Mouse (Mus musculus): ENCODE results near the gene Med13l. TPM values are rescaled to one million over a fixed set of nuclear protein-coding genes. Genes with fewer than 3 reads are reported as not detected.

Gene Med13l
- polyA plus RNA-seq (2012; rRNA removed): 10.7 and 11.3 TPM in 2 replicates

- no peaks in the 10 kb centered on the region for H3K27me3 ChIP-seq (replicated peaks; ENCODE audit: control insufficient read depth, insufficient read depth, low read length)
- WGBS: 4% methylated on average over 108 of the region's 120 CpGs
- TF ChIP-seq CTCF (conservative IDR thresholded peaks at IDR 0.05; ENCODE audit: insufficient read depth, insufficient read length, low read depth, low read length): no peak
- TF ChIP-seq POLR2A (IDR thresholded peaks at IDR 0.05; ENCODE audit: low read depth, low read length): no peak
- H3K4me1 ChIP-seq (ENCODE audit: control insufficient read depth, insufficient read depth, low read length): peaks cover 11% of the 10 kb centered on the region
- peak; percentile 74 for DNase-seq
- H3K36me3 ChIP-seq (ENCODE audit: control insufficient read depth, insufficient read depth, low read length): no peaks in the 10 kb centered on the region
- H3K4me3 ChIP-seq (ENCODE audit: insufficient read depth, low read depth, low read length): peak within 1 kb of the TSS; percentile 54
- peak within 1 kb of the TSS; percentile 84 for H3K27ac ChIP-seq (ENCODE audit: insufficient read depth, low read depth, low read length)
Observed at GRCm38 (mm10) chr5:118560385-118561085, at the start of gene Med13l. Gene Med13l (plus strand): TSS chr5:118560679.

DNA sequence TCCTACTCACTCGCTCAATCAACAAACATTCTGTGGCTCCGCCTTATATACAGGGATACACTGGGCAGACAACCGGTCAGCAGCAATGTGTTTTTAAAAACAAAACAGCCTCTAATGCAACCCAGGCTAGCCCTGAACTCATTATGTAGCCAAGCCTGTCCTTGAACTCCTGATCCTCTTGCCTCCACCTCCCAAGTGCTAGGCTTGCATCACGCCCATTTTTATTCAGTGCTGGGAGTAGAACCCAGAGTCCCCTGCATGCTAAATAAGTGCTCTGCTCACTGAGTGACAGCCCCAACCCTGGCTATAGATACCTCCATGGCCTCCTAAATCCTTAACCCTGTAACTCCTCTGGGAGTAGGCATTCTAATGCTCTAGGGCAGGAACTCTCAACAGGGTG, 49.5 kb upstream of the Med13l start:
- no peaks in the 10 kb centered on the region for H3K27me3 ChIP-seq (replicated peaks; ENCODE audit: control insufficient read depth, insufficient read depth, low read length)
- 0 out of 2 replicates have a peak, but pooled peaks cover 3% of the 10 kb centered on the region for H3K4me1 ChIP-seq (ENCODE audit: control insufficient read depth, insufficient read depth, low read length)
- TF ChIP-seq CTCF (conservative IDR thresholded peaks at IDR 0.05; ENCODE audit: insufficient read depth, insufficient read length, low read depth, low read length) (no peak), POLR2A (IDR thresholded peaks at IDR 0.05; ENCODE audit: low read depth, low read length) (no peak)
- 93% methylated on average over 4 of the region's 4 CpGs for WGBS
- H3K4me3 ChIP-seq (ENCODE audit: insufficient read depth, low read depth, low read length): no peak overlapping the region
- no peak overlapping the region for H3K27ac ChIP-seq (ENCODE audit: insufficient read depth, low read depth, low read length)
- DNase-seq: no peak
- H3K36me3 ChIP-seq (ENCODE audit: control insufficient read depth, insufficient read depth, low read length): no peaks in the 10 kb centered on the region

DNA sequence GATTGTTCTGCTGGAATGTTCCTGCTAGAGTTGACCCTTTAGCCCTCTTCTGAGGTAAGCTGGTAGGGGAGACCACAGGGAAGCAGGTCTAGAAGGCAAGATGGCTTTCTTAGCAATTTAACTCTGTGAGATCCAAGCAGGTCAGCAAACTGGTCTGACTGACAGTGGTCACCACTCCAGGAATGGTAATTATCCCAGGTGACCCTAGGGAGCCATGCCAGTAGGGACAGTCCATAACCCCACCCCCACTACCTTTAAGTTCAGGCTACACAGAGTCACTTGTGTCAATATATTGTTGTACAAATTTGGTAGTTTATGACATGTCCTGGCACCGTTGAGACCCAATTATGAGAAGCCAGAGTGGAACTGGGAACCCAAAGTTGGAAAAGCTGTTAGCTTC, 47.5 kb upstream of the Med13l start:
- Histone ChIP-seq H3K27ac (ENCODE audit: insufficient read depth, low read depth, low read length) (no peak overlapping the region), H3K27me3 (replicated peaks; ENCODE audit: control insufficient read depth, insufficient read depth, low read length) (no peaks in the 10 kb centered on the region), H3K4me3 (ENCODE audit: insufficient read depth, low read depth, low read length) (no peak overlapping the region), H3K36me3 (ENCODE audit: control insufficient read depth, insufficient read depth, low read length) (no peaks in the 10 kb centered on the region), H3K4me1 (ENCODE audit: control insufficient read depth, insufficient read depth, low read length) (0 out of 2 replicates have a peak, but pooled peaks cover 3% of the 10 kb centered on the region)
- no peak for DNase-seq
- 74% methylated on average over 1 of the region's 1 CpGs for WGBS
- no peak for TF ChIP-seq POLR2A (IDR thresholded peaks at IDR 0.05; ENCODE audit: low read depth, low read length)
- no peak for TF ChIP-seq CTCF (conservative IDR thresholded peaks at IDR 0.05; ENCODE audit: insufficient read depth, insufficient read length, low read depth, low read length)

DNA sequence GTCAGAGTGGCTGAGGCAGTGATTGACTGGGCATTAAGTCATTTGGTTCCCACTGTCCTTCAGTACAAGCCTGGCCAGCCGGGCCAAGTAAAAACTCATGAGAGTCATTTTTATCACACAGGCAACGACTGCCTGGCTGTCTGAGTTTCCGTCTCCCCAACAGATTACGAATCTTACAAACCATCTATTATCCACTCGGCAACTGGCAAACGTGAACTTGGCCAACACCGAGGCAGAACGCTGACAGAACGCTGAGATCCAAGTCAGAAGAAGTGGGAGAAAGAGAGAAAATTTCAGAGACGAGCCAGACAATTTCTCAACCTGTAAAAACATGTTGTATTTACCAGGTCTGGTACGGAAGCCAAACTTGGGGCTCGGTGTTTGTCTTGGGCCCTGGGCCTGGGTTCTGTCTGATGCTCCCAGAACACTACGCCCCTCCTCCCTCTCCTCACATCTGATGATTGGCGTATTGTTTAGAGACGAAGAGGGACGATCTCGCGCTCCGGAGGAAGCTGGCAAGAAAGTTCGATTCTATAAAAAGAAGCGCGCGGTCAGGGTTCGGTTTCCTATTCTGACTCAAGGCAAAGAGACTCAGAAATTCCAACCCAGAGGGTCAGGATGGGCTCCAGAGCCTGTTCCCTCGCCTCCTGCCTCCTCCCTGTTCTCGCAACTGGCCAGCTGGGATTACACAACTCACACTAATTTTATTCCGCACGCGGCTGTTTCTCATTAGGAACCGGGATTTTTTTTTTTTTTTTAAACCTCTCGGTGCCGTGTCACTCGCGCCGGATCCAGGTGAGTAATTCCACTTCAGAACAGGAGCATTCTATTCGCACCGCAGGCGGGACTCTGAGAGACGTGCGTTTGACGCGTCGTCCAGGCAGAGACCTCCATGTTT, 46.6 kb upstream of the Med13l start:
- Histone ChIP-seq H3K27ac (ENCODE audit: insufficient read depth, low read depth, low read length) (peak overlapping the region; percentile 24; the same call in 1 of the 2 replicates), H3K36me3 (ENCODE audit: control insufficient read depth, insufficient read depth, low read length) (no peaks in the 10 kb centered on the region), H3K4me3 (ENCODE audit: insufficient read depth, low read depth, low read length) (peak overlapping the region; percentile 36), H3K27me3 (replicated peaks; ENCODE audit: control insufficient read depth, insufficient read depth, low read length) (no peaks in the 10 kb centered on the region), H3K4me1 (ENCODE audit: control insufficient read depth, insufficient read depth, low read length) (0 out of 2 replicates have a peak, but pooled peaks cover 3% of the 10 kb centered on the region)
- peak; percentile 80 for DNase-seq
- WGBS: 11% methylated on average over 43 of the region's 43 CpGs
- TF ChIP-seq POLR2A (IDR thresholded peaks at IDR 0.05; ENCODE audit: low read depth, low read length) (no peak), CTCF (conservative IDR thresholded peaks at IDR 0.05; ENCODE audit: insufficient read depth, insufficient read length, low read depth, low read length) (no peak)

DNA sequence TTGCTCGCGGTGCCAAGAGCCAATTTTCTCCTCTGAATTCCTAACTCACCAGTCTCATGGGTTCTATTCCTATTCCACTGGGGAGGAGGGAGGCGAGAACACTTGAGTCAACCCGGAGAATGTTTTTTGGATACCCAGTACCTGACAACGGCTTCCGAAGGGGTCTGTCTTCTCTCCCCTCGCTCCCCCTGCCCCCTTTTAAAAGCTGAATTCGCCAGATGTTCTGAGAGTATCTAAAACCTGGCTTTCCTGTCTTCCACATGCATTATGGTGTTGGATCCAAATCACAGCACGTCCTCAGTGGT, 46.0 kb upstream of the Med13l start:
- TF ChIP-seq POLR2A (IDR thresholded peaks at IDR 0.05; ENCODE audit: low read depth, low read length) (no peak), CTCF (conservative IDR thresholded peaks at IDR 0.05; ENCODE audit: insufficient read depth, insufficient read length, low read depth, low read length) (no peak)
- Histone ChIP-seq H3K27ac (ENCODE audit: insufficient read depth, low read depth, low read length) (no peak overlapping the region; the same call in 1 of the 2 replicates), H3K27me3 (replicated peaks; ENCODE audit: control insufficient read depth, insufficient read depth, low read length) (no peaks in the 10 kb centered on the region), H3K36me3 (ENCODE audit: control insufficient read depth, insufficient read depth, low read length) (no peaks in the 10 kb centered on the region), H3K4me1 (ENCODE audit: control insufficient read depth, insufficient read depth, low read length) (0 out of 2 replicates have a peak, but pooled peaks cover 3% of the 10 kb centered on the region), H3K4me3 (ENCODE audit: insufficient read depth, low read depth, low read length) (peak overlapping the region; percentile 36)
- no peak for DNase-seq
- WGBS: 27% methylated on average over 9 of the region's 9 CpGs

GRCm38 (mm10) chr5:118514842-118515241, 45.6 kb upstream of the Med13l start:
- H3K27ac ChIP-seq (ENCODE audit: insufficient read depth, low read depth, low read length): no peak overlapping the region
- 0 out of 2 replicates have a peak, but pooled peaks cover 3% of the 10 kb centered on the region for H3K4me1 ChIP-seq (ENCODE audit: control insufficient read depth, insufficient read depth, low read length)
- no peak for TF ChIP-seq CTCF (conservative IDR thresholded peaks at IDR 0.05; ENCODE audit: insufficient read depth, insufficient read length, low read depth, low read length)
- no peak for TF ChIP-seq POLR2A (IDR thresholded peaks at IDR 0.05; ENCODE audit: low read depth, low read length)
- H3K4me3 ChIP-seq (ENCODE audit: insufficient read depth, low read depth, low read length): peak overlapping the region; percentile 36; the same call in 1 of the 2 replicates
- H3K27me3 ChIP-seq (replicated peaks; ENCODE audit: control insufficient read depth, insufficient read depth, low read length): no peaks in the 10 kb centered on the region
- DNase-seq: no peak
- WGBS: 49% methylated on average over 5 of the region's 5 CpGs
- no peaks in the 10 kb centered on the region for H3K36me3 ChIP-seq (ENCODE audit: control insufficient read depth, insufficient read depth, low read length)

DNA sequence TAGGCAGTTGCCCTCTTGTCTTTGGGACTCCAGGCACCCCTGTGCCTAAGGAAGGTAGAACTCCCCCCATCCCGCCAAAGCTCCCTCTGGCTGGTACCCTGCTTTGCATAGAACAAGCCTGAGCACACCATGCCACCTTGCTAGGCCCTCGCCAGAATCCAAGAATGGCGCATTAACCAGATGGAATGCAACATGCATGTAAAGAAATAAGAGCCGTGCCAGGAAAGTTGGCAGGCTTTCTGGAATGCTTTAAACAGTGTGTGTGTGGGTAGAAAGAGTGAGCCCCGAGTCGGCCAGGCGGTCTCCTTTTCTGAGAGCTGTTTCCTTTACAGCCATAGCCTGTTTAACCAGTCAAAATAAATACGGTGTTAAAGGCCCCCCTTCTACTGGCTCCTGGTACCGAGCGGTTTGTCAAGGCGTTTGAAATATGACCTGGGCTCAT, 45.2 kb upstream of the Med13l start:
- H3K27ac ChIP-seq (ENCODE audit: insufficient read depth, low read depth, low read length): no peak overlapping the region
- no peak overlapping the region for H3K4me3 ChIP-seq (ENCODE audit: insufficient read depth, low read depth, low read length)
- no peaks in the 10 kb centered on the region for H3K36me3 ChIP-seq (ENCODE audit: control insufficient read depth, insufficient read depth, low read length)
- H3K27me3 ChIP-seq (replicated peaks; ENCODE audit: control insufficient read depth, insufficient read depth, low read length): no peaks in the 10 kb centered on the region
- TF ChIP-seq POLR2A (IDR thresholded peaks at IDR 0.05; ENCODE audit: low read depth, low read length) (no peak), CTCF (conservative IDR thresholded peaks at IDR 0.05; ENCODE audit: insufficient read depth, insufficient read length, low read depth, low read length) (no peak)
- WGBS: 33% methylated on average over 11 of the region's 11 CpGs
- H3K4me1 ChIP-seq (ENCODE audit: control insufficient read depth, insufficient read depth, low read length): 0 out of 2 replicates have a peak, but pooled peaks cover 3% of the 10 kb centered on the region
- peak; percentile 75 for DNase-seq
